In the genomic region with DNA sequence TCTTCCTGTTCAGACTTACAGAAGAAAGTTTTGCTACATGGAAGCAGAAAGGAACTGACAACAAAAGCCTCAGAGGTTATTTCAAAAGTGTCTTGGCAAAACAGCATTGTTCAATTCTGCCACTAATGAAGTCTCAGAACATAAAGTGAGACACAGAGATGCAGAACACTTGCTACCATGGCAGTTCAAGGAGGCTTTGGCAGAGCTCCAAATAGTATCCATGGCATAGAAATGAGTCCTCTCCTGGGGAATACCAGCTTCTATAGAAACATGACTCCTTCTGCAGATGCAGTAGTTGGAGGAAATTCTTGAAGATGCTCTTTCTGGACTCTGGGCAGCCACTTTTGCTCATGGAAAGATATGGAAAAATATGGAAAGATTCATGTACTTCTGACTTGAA, we compare ENCODE assay signal across 27 mouse cellular contexts.
DNase-seq lines count a peak whose midpoint lies in the region; ATAC-seq and TF ChIP-seq lines count a peak whose summit lies in the region.
"Had no signal": no experiment of that assay in that cellular context is flagged by ENCODE, and none has a peak within 500 bp of the region (broad histone marks: within the 10 kb centered on the region; RNA-seq: fewer than 3 reads in every experiment).

No protein-coding gene starts in this region.

- no peak overlapping the region for H3K4me3 ChIP-seq in forebrain, embryonic 14.5 days (ENCODE audit: low read depth, low read length)
- H3K4me3 ChIP-seq in forebrain, embryonic 11.5 days (ENCODE audit: low read depth, low read length) = no peak overlapping the region
- H3K4me3 ChIP-seq in lung, embryonic 14.5 days (ENCODE audit: low read depth, low read length) = no peak overlapping the region
- H3K4me3 ChIP-seq in heart, adult 2 months = no peak overlapping the region
- H3K4me3 ChIP-seq: embryonic facial prominence, embryonic 13.5 days; forebrain, embryonic 10.5 days; forebrain, embryonic 15.5 days; heart, embryonic 10.5 days; heart, embryonic 13.5 days; hindbrain, embryonic 12.5 days had no signal

- intact Hi-C loops in heart, adult 2 months (cut with DNase I) = no loop called here

- TF ChIP-seq POLR2A in heart, adult 2 months (IDR thresholded peaks at IDR 0.05; ENCODE audit: insufficient read depth, low read depth, low read length) = no peak

- no peaks in the 10 kb centered on the region for H3K9me3 ChIP-seq in forebrain, embryonic 14.5 days (replicated peaks; ENCODE audit: control insufficient read depth, low read length)
- no peaks in the 10 kb centered on the region for H3K9me3 ChIP-seq in forebrain, embryonic 11.5 days (ENCODE audit: control insufficient read depth, low read length)
- H3K9me3 ChIP-seq in lung, embryonic 14.5 days (ENCODE audit: low read depth, low read length) = no peaks in the 10 kb centered on the region
- H3K9me3 ChIP-seq: embryonic facial prominence, embryonic 13.5 days; forebrain, embryonic 10.5 days; forebrain, embryonic 15.5 days; heart, embryonic 10.5 days; heart, embryonic 13.5 days; hindbrain, embryonic 12.5 days had no signal

- TF ChIP-seq CTCF in lung, embryonic 14.5 days (IDR thresholded peaks at IDR 0.05; ENCODE audit: low read depth) = no peak
- no peak for TF ChIP-seq CTCF in heart, adult 2 months (IDR thresholded peaks at IDR 0.05)

- ATAC-seq in forebrain, embryonic 14.5 days = no peak
- ATAC-seq in forebrain, embryonic 11.5 days (replicated peaks; ENCODE audit: low FRiP score) = no peak
- ATAC-seq in lung, embryonic 14.5 days (ENCODE audit: insufficient read depth) = no peak
- ATAC-seq: forebrain, embryonic 15.5 days; intestine, postnatal 0 days had no signal

- no peaks in the 10 kb centered on the region for H3K79me2 ChIP-seq in heart, adult 2 months (replicated peaks; ENCODE audit: control insufficient read depth, insufficient read depth, low read length)

- H3K4me2 ChIP-seq in forebrain, embryonic 14.5 days (ENCODE audit: low read length) = no peak overlapping the region
- no peak overlapping the region for H3K4me2 ChIP-seq in forebrain, embryonic 11.5 days (ENCODE audit: low read depth, low read length, severe bottlenecking)
- no peak overlapping the region for H3K4me2 ChIP-seq in lung, embryonic 14.5 days
- H3K4me2 ChIP-seq: embryonic facial prominence, embryonic 13.5 days; forebrain, embryonic 15.5 days; heart, embryonic 13.5 days; hindbrain, embryonic 12.5 days had no signal

- H3K36me3 ChIP-seq in forebrain, embryonic 14.5 days (ENCODE audit: control insufficient read depth, insufficient read depth, low read length) = no peaks in the 10 kb centered on the region
- no peaks in the 10 kb centered on the region for H3K36me3 ChIP-seq in forebrain, embryonic 11.5 days (ENCODE audit: control insufficient read depth, insufficient read depth, low read length)
- H3K36me3 ChIP-seq in lung, embryonic 14.5 days (ENCODE audit: insufficient read depth) = no peaks in the 10 kb centered on the region
- no peaks in the 10 kb centered on the region for H3K36me3 ChIP-seq in heart, adult 2 months (ENCODE audit: control insufficient read depth, insufficient read depth, low read length)
- H3K36me3 ChIP-seq: embryonic facial prominence, embryonic 13.5 days; forebrain, embryonic 10.5 days; forebrain, embryonic 15.5 days; G1E; heart, embryonic 10.5 days; heart, embryonic 13.5 days; hindbrain, embryonic 12.5 days had no signal

- H3K27ac ChIP-seq in forebrain, embryonic 14.5 days (ENCODE audit: low read depth, low read length) = no peak overlapping the region
- no peak overlapping the region for H3K27ac ChIP-seq in forebrain, embryonic 11.5 days (ENCODE audit: low read depth, low read length)
- H3K27ac ChIP-seq in lung, embryonic 14.5 days (ENCODE audit: low read depth) = no peak overlapping the region
- H3K27ac ChIP-seq in heart, adult 2 months = no peak overlapping the region
- H3K27ac ChIP-seq: embryonic facial prominence, embryonic 13.5 days; forebrain, embryonic 10.5 days; forebrain, embryonic 15.5 days; heart, embryonic 10.5 days; heart, embryonic 13.5 days; hindbrain, embryonic 12.5 days had no signal

- no peaks in the 10 kb centered on the region for H3K27me3 ChIP-seq in forebrain, embryonic 14.5 days (replicated peaks; ENCODE audit: control insufficient read depth, insufficient read depth, low read length)
- H3K27me3 ChIP-seq in forebrain, embryonic 11.5 days (ENCODE audit: control insufficient read depth, insufficient read depth, low read length) = no peaks in the 10 kb centered on the region
- H3K27me3 ChIP-seq in lung, embryonic 14.5 days (ENCODE audit: insufficient read depth, low read length) = no peaks in the 10 kb centered on the region
- no peaks in the 10 kb centered on the region for H3K27me3 ChIP-seq in heart, adult 2 months (ENCODE audit: control insufficient read depth, insufficient read depth, low read length)
- H3K27me3 ChIP-seq: CH12.LX; embryonic facial prominence, embryonic 13.5 days; forebrain, embryonic 15.5 days; heart, embryonic 13.5 days; hindbrain, embryonic 12.5 days had no signal

- H3K4me1 ChIP-seq in forebrain, embryonic 14.5 days (ENCODE audit: control insufficient read depth, insufficient read depth, low read length) = no peaks in the 10 kb centered on the region; the same call in 1 of the 2 replicates
- H3K4me1 ChIP-seq in forebrain, embryonic 11.5 days (replicated peaks; ENCODE audit: control insufficient read depth, insufficient read depth, low read length) = no peaks in the 10 kb centered on the region
- no peaks in the 10 kb centered on the region for H3K4me1 ChIP-seq in lung, embryonic 14.5 days (ENCODE audit: insufficient read depth)
- no peaks in the 10 kb centered on the region for H3K4me1 ChIP-seq in heart, adult 2 months (ENCODE audit: control insufficient read depth, insufficient read depth, low read length)
- H3K4me1 ChIP-seq: embryonic facial prominence, embryonic 13.5 days; forebrain, embryonic 10.5 days; forebrain, embryonic 15.5 days; heart, embryonic 10.5 days; heart, embryonic 13.5 days; hindbrain, embryonic 12.5 days had no signal

- DNase-seq in forebrain, embryonic 14.5 days (ENCODE audit: low spot score) = peak; percentile 43
- DNase-seq in forebrain, embryonic 11.5 days (ENCODE audit: low spot score) = no peak
- DNase-seq in lung, embryonic 14.5 days = peak; percentile 22
- DNase-seq in lung, postnatal 10 days = no peak
- peak; percentile 53 for DNase-seq in retina, postnatal 1 day
- DNase-seq in retina, embryonic 14.5 days (ENCODE audit: low spot score) = no peak
- DNase-seq in heart, adult 2 months = no peak
- DNase-seq: adrenal gland, adult 8-10 months; adrenal gland, postnatal 25 days; B cell, adult 2 months; cerebellum, adult 11 months; cerebellum, adult 2 months; cerebellum, adult 9-11 months; cerebellum, postnatal 25 days; gastrocnemius, postnatal 25 days; heart, adult 18-20 months; heart, postnatal 14 days; heart, postnatal 4 days had no signal

- H3K9ac ChIP-seq in forebrain, embryonic 14.5 days (ENCODE audit: low read length) = no peak overlapping the region
- H3K9ac ChIP-seq in forebrain, embryonic 11.5 days (ENCODE audit: low read length) = no peak overlapping the region
- H3K9ac ChIP-seq in lung, embryonic 14.5 days = no peak overlapping the region
- no peak overlapping the region for H3K9ac ChIP-seq in heart, adult 2 months (ENCODE audit: low read depth, low read length)
- H3K9ac ChIP-seq: embryonic facial prominence, embryonic 13.5 days; forebrain, embryonic 15.5 days; heart, embryonic 13.5 days; hindbrain, embryonic 12.5 days had no signal

- no peak for TF ChIP-seq EP300 in heart, adult 2 months (IDR thresholded peaks at IDR 0.05; ENCODE audit: insufficient read depth, low read depth, low read length)

Comparison
In these comparisons a context has a peak if more than half of its experiments do, and no peak if none do; other contexts are left out.
1. DNase-seq: peak in forebrain, embryonic 14.5 days (single experiment), lung, embryonic 14.5 days (single experiment) and retina, postnatal 1 day (single experiment); none in forebrain, embryonic 11.5 days (single experiment), lung, postnatal 10 days (single experiment), retina, embryonic 14.5 days (single experiment) and heart, adult 2 months (0 of 2).